Mouse (Mus musculus) lung, postnatal 25 days (tissue): ENCODE results near the gene Hoxc6.

Experiments used
- DNase-seq: peaks from one replicate; pipeline ENCODE4 v3.0.0; 2022; ENCODE audit warnings: low spot score

The Hoxc6 gene

GRCm38 (mm10) chr15:102969296-102969695 is 28.8 kb upstream of the Hoxc6 start:
- DNase-seq: no peak

- DNase-seq: no peak
Measured at GRCm38 (mm10) chr15:102970740-102971139, 27.3 kb upstream of the Hoxc6 start.

GRCm38 (mm10) chr15:102972254-102972653 is 25.8 kb upstream of the Hoxc6 start:
- DNase-seq: no peak

DNA sequence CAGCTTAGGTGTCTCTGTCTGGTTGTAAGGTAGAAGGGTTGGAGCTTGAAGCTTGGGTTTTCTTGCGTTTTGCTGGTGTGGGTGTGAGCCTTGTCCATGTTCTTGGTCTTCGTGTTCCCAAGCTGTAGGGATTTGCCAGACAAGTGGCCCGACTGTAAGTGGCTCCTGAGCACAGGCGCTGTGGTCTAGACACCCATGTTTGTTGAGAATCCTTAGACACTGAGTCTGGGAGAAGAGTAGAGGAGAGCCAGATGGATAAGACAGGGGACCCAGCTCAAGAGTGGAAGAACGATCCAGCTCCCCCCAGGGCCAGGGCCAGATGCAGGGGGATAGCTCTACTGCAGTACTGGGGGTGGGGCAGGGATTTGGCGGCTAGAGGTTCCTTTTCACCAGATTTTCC is 25.3 kb upstream of the Hoxc6 start:
- DNase-seq: no peak

- no peak for DNase-seq
Measured at GRCm38 (mm10) chr15:102975034-102975433, 23.0 kb upstream of the Hoxc6 start.

DNA sequence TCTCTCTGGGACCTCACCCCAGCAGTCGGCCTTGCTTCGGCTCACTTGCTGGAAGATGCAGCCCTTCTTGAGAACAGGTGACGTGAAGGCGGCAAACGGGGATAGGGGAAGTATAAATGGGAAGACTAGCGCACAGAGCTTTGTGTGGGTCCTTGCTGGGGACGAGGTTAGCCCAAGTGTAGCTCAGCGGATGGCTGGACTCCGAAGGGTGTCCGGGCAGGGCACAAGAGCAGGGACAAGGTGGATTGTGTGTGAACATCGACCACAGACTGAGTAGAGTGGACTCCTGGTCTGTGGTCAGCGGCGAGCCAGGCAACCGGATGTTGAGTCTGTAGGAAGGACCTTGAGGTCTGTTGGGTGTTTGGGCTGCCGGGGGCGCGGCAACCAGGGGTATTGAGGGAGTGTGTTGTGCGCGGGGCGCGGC is 22.4 kb upstream of the Hoxc6 start:
- no peak for DNase-seq

GRCm38 (mm10) chr15:102976171-102976570 is 21.9 kb upstream of the Hoxc6 start, which contains the start of gene Hoxc9:
Hoxc9 (plus strand) TSS chr15:102976439.
- DNase-seq: no peak

- DNase-seq: no peak
Measured at GRCm38 (mm10) chr15:102976631-102977422, 21.2 kb upstream of the Hoxc6 start.

DNA sequence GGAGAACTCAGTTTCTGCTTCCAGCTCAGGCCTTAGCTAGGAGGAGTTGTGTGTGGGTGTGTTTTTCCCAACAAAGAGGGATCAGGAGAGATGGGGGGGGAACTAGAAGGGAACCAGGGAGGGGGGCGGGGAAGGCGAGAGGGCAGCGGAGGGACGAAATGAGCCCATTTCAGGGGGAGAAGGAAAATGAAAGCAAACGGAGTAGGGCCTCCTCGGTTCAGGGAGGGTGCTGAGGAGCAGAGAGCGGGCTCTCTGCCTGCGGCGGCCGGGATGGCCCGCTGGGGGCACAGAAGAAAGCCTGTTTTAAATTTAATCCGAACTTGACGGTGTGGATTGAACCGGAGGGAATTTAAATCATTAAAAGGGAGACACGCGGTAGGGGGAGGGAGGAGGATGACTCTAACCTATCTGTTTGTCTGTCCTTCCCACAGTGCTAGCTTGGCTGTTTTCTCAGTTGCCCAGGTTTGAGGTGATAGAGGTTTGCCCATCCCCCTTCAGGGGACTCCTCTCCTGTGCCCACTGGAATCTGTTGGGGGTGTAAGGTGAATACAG is 20.6 kb upstream of the Hoxc6 start:
- DNase-seq: no peak

DNA sequence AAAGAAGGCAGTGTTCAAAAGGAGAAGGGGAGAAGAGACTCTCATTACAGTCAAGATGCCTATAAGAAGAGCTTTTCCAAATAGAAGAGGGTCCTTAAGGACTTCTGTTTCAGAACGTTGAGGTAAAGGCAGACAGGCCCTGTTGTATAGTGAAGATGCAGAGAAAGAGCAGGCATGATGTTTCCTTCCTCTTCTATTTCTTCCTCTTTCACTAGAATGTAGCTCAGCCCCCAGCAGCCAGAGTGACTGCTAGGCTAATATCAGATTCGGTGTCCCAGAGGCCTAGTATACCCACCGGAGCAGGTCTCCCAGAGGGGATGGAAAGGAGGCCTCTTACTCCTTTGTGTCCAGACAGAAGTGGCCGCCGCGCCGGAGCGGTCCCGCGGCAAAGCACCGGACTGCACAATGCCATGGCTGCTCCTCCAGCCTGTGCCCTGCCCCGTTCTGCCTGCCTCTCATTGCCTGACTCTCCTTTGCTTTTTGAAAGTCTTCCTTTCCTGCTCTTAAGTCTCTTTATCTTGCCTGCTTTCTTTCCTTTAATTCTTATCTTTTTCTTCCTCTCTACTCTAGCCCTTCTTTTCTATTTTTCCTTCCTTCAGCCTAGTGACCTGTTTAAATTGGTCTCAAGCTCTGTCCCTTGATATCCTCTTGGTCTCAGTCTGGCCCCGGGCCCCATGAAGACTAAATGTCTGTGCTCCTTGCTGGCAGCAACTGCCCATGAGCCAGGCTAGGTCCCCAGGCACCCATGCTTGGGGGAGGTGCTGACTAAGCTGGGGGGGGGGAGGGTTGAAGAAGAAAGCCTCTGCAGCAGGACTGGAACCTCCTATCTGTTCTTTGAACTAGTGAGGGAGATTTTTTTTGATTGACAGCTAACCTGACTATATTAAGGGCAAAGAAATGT is 19.2 kb upstream of the Hoxc6 start:
- DNase-seq: no peak

- DNase-seq: no peak
Measured at GRCm38 (mm10) chr15:102979936-102980335, 18.1 kb upstream of the Hoxc6 start.

GRCm38 (mm10) chr15:102980352-102980751 is 17.7 kb upstream of the Hoxc6 start:
- no peak for DNase-seq

GRCm38 (mm10) chr15:102980912-102981311 is 17.1 kb upstream of the Hoxc6 start:
- DNase-seq: no peak

DNA sequence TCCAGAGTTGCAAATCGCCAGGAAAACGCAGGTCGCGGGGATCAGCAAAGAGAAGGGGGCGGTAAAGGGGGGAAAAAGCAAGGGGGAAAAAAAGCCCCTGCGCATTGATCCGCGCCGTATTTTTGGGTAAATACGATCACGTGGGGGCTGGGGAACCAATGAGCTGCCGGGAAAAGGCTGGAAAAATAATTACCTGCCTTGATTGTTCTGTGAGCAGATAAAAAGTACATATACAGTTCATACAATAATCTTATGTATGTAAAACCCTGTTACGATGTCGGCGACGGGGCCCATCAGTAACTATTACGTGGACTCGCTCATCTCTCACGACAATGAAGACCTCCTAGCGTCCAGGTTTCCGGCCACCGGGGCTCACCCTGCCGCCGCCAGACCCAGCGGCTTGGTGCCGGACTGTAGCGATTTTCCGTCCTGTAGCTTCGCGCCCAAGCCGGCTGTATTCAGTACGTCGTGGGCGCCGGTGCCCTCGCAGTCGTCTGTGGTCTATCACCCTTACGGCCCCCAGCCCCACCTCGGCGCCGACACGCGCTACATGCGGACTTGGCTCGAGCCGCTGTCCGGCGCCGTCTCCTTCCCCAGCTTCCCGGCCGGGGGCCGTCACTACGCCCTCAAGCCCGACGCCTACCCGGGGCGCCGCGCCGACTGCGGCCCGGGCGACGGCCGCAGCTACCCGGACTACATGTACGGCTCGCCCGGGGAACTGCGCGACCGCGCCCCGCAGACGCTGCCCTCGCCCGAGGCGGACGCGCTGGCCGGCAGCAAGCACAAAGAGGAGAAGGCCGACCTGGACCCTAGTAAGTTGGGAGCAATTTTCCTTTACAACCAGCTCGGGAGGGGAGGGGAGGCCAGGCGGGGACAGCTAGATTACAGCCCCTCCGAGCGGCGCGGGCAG is 16.4 kb upstream of the Hoxc6 start:
- no peak for DNase-seq

- DNase-seq: no peak
Measured at GRCm38 (mm10) chr15:102983716-102984115, 14.3 kb upstream of the Hoxc6 start.

- DNase-seq: no peak
Measured at GRCm38 (mm10) chr15:102984521-102984920, 13.5 kb upstream of the Hoxc6 start.

- no peak for DNase-seq
Measured at GRCm38 (mm10) chr15:102984925-102985324, 13.1 kb upstream of the Hoxc6 start.

GRCm38 (mm10) chr15:102987124-102987833 is 10.8 kb upstream of the Hoxc6 start:
- DNase-seq: peak; percentile 88

DNA sequence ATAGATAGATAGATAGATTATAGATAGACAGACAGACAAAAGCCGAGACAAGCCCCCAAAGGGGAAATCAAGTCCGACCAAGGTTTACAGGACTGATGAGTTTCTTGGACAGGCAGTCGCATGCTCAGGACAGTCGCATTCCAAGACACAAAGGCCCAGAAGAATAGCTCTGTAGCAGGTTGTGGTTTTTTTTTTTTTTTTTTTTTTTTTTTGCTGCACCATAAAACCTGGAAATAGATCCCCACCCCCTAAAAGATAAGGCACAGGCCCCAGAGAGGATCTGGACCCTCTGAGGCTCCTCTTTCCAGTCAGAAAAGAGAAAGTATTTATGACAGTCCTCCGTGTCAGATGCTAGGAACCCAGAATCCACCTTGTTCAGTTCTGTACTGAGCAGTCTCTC is 10.0 kb upstream of the Hoxc6 start:
- no peak for DNase-seq

- DNase-seq: no peak
Measured at GRCm38 (mm10) chr15:102990461-102991397, 7.3 kb upstream of the Hoxc6 start, which contains the start of gene Hoxc8. Hoxc8 (plus strand) TSS chr15:102990607.
